Comparison of ENCODE assay signal across 9 mouse cellular contexts in the genomic region with DNA sequence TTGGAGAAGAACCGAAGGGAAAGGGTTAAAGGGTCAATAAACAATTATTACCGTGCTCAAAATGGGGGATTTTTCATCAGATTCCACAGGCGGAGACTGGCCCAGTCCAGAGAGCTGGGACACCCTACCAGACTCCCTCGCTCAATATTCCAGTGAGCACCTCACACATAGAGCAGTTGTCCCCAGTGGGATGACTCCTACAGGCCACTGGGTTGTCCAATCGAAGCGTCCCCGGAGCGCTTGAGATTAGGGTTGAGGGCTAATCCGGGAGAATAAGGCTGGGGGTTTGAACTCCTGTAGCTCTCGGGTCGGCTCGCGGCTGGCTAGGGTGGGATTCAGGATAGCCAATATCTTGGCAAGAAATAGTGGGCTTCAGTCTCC. TPM values are rescaled to one million over a fixed set of nuclear protein-coding genes. Genes with fewer than 3 reads are reported as not detected.
DNase-seq lines count a peak whose midpoint lies in the region; ATAC-seq lines count a peak whose summit lies in the region.
"Had no signal": no experiment of that assay in that cellular context is flagged by ENCODE, and none has a peak within 500 bp of the region (broad histone marks: within the 10 kb centered on the region; RNA-seq: fewer than 3 reads in every experiment).

No protein-coding gene starts in this region.

- H3K9ac ChIP-seq in kidney, embryonic 14.5 days (ENCODE audit: low read depth, low read length): peak overlapping the region; percentile 25; the same call in 1 of the 2 replicates
- H3K9ac ChIP-seq in embryonic facial prominence, embryonic 11.5 days (replicated peaks; ENCODE audit: low read length): peak overlapping the region; percentile 26; the same call in 1 of the 2 replicates
- no peak overlapping the region for H3K9ac ChIP-seq in hindbrain, embryonic 16.5 days (ENCODE audit: low read depth, low read length)
- no peak overlapping the region for H3K9ac ChIP-seq in midbrain, embryonic 16.5 days (ENCODE audit: low read depth, low read length)

- H3K36me3 ChIP-seq in kidney, embryonic 14.5 days (ENCODE audit: control insufficient read depth, insufficient read depth, low read length): no peaks in the 10 kb centered on the region
- H3K36me3 ChIP-seq in embryonic facial prominence, embryonic 11.5 days (replicated peaks; ENCODE audit: control insufficient read depth, insufficient read depth, low read depth, low read length): no peaks in the 10 kb centered on the region
- no peaks in the 10 kb centered on the region for H3K36me3 ChIP-seq in hindbrain, embryonic 16.5 days (ENCODE audit: control insufficient read depth, insufficient read depth, low read length)
- no peaks in the 10 kb centered on the region for H3K36me3 ChIP-seq in midbrain, embryonic 16.5 days (ENCODE audit: control insufficient read depth, insufficient read depth, low read length)
- H3K36me3 ChIP-seq: G1E had no signal

- H3K27me3 ChIP-seq in kidney, embryonic 14.5 days (ENCODE audit: control insufficient read depth, insufficient read depth, low read length): peaks cover 60% of the 10 kb centered on the region
- peaks cover 37% of the 10 kb centered on the region for H3K27me3 ChIP-seq in embryonic facial prominence, embryonic 11.5 days (ENCODE audit: control insufficient read depth, insufficient read depth, low read length)
- peaks cover 58% of the 10 kb centered on the region for H3K27me3 ChIP-seq in hindbrain, embryonic 16.5 days (replicated peaks; ENCODE audit: control insufficient read depth, insufficient read depth, low read length)
- H3K27me3 ChIP-seq in midbrain, embryonic 16.5 days (ENCODE audit: control insufficient read depth, insufficient read depth, low read depth, low read length): peaks cover 53% of the 10 kb centered on the region

- DNase-seq in kidney, adult 8-10 months: no peak
- DNase-seq in embryonic facial prominence, embryonic 11.5 days (ENCODE audit: low spot score): no peak
- no peak for DNase-seq in frontal cortex, adult 2 months (ENCODE audit: extremely low spot score in 1 of 2, low spot score in 1 of 2)
- no peak for DNase-seq in yolk sac, embryonic 10.5 days (ENCODE audit: low spot score)
- DNase-seq in ovary, postnatal 14 days (ENCODE audit: low spot score): no peak

- WGBS in kidney, embryonic 14.5 days: 1% methylated on average over 13 of the region's 13 CpGs
- 0% methylated on average over 13 of the region's 13 CpGs for WGBS in embryonic facial prominence, embryonic 11.5 days
- WGBS in hindbrain, embryonic 16.5 days: 1% methylated on average over 13 of the region's 13 CpGs
- under 1% methylated on average over 13 of the region's 13 CpGs for WGBS in midbrain, embryonic 16.5 days

- peak overlapping the region; percentile 57 for H3K4me2 ChIP-seq in kidney, embryonic 14.5 days (replicated peaks; ENCODE audit: low read depth, low read length)
- H3K4me2 ChIP-seq in embryonic facial prominence, embryonic 11.5 days (ENCODE audit: low read depth, low read length): peak overlapping the region; percentile 88
- peak overlapping the region; percentile 57 for H3K4me2 ChIP-seq in hindbrain, embryonic 16.5 days (ENCODE audit: low read length)
- peak overlapping the region; percentile 57 for H3K4me2 ChIP-seq in midbrain, embryonic 16.5 days (ENCODE audit: low read length)

- peak overlapping the region; percentile 49 for H3K4me3 ChIP-seq in kidney, embryonic 14.5 days (ENCODE audit: low read length)
- peak overlapping the region; percentile 66 for H3K4me3 ChIP-seq in embryonic facial prominence, embryonic 11.5 days (ENCODE audit: low read depth, low read length)
- peak overlapping the region; percentile 42 for H3K4me3 ChIP-seq in hindbrain, embryonic 16.5 days (ENCODE audit: low read length)
- H3K4me3 ChIP-seq in midbrain, embryonic 16.5 days (ENCODE audit: low read depth, low read length): peak overlapping the region; percentile 38; the same call in 1 of the 2 replicates

- 0 out of 2 replicates have a peak, but pooled peaks cover 4% of the 10 kb centered on the region for H3K4me1 ChIP-seq in kidney, embryonic 14.5 days (ENCODE audit: control insufficient read depth, insufficient read depth, low read length)
- H3K4me1 ChIP-seq in embryonic facial prominence, embryonic 11.5 days (ENCODE audit: control insufficient read depth, insufficient read depth, low read length): peaks cover 3% of the 10 kb centered on the region; the same call in 1 of the 2 replicates
- peaks cover 17% of the 10 kb centered on the region for H3K4me1 ChIP-seq in hindbrain, embryonic 16.5 days (ENCODE audit: control insufficient read depth, insufficient read depth, low read depth, low read length)
- peaks cover 12% of the 10 kb centered on the region for H3K4me1 ChIP-seq in midbrain, embryonic 16.5 days (ENCODE audit: control insufficient read depth, insufficient read depth, low read length)

- ATAC-seq in kidney, embryonic 14.5 days (ENCODE audit: low FRiP score, low TSS enrichment): peak; percentile 29
- peak; percentile 36; the same call in 1 of the 2 replicates for ATAC-seq in embryonic facial prominence, embryonic 11.5 days (replicated peaks; ENCODE audit: insufficient number of reproducible peaks, low FRiP score, low TSS enrichment, low read depth)
- 0 out of 2 replicates have a peak, but pooled peaks have one; percentile 3 for ATAC-seq in hindbrain, embryonic 16.5 days
- ATAC-seq in midbrain, embryonic 16.5 days: no peak

- H3K27ac ChIP-seq in kidney, embryonic 14.5 days (ENCODE audit: low read depth, low read length): no peak overlapping the region
- H3K27ac ChIP-seq in embryonic facial prominence, embryonic 11.5 days (replicated peaks; ENCODE audit: low read depth, low read length): no peak overlapping the region
- no peak overlapping the region for H3K27ac ChIP-seq in hindbrain, embryonic 16.5 days (ENCODE audit: low read depth, low read length)
- no peak overlapping the region for H3K27ac ChIP-seq in midbrain, embryonic 16.5 days (ENCODE audit: low read length)

- no peaks in the 10 kb centered on the region for H3K9me3 ChIP-seq in kidney, embryonic 14.5 days (ENCODE audit: control insufficient read depth, low read length)
- no peaks in the 10 kb centered on the region for H3K9me3 ChIP-seq in embryonic facial prominence, embryonic 11.5 days (replicated peaks; ENCODE audit: control insufficient read depth, low read length)
- no peaks in the 10 kb centered on the region for H3K9me3 ChIP-seq in hindbrain, embryonic 16.5 days (ENCODE audit: control insufficient read depth, low read length)
- H3K9me3 ChIP-seq in midbrain, embryonic 16.5 days (replicated peaks; ENCODE audit: control insufficient read depth, low read length, poor library complexity, severe bottlenecking): no peaks in the 10 kb centered on the region

RNA-seq across cellular contexts. Expression of a gene that starts 0.3 kb away (rescaled TPM):
- polyA plus RNA-seq in kidney, embryonic 14.5 days (2014; fragmentation: Nextera tagmentation; extraction: Ambion mirVana): 8.5 and 12.8 TPM in 2 replicates
- 7.7 and 8.2 TPM in 2 replicates for polyA plus RNA-seq in embryonic facial prominence, embryonic 11.5 days (2014; fragmentation: Nextera tagmentation; extraction: Ambion mirVana)
- 0.43 and 0.75 TPM in 2 replicates for polyA plus RNA-seq in hindbrain, embryonic 16.5 days (2015; fragmentation: Nextera tagmentation; extraction: Ambion mirVana)
- 0.49 and 0.52 TPM in 2 replicates for polyA plus RNA-seq in midbrain, embryonic 16.5 days (2015; fragmentation: Nextera tagmentation; extraction: Ambion mirVana)
- polyA plus RNA-seq in frontal cortex, adult 2 months (2012; rRNA removed): 0.84 and 1.2 TPM in 2 replicates
- polyA plus RNA-seq: G1E had no signal

RNA-seq across cellular contexts. Expression of a gene that starts 36.9 kb away (rescaled TPM):
- 811 and 923 TPM in 2 replicates for polyA plus RNA-seq in kidney, embryonic 14.5 days (2014; fragmentation: Nextera tagmentation; extraction: Ambion mirVana)
- 952 and 1,036 TPM in 2 replicates for polyA plus RNA-seq in embryonic facial prominence, embryonic 11.5 days (2014; fragmentation: Nextera tagmentation; extraction: Ambion mirVana)
- 428 and 449 TPM in 2 replicates for polyA plus RNA-seq in hindbrain, embryonic 16.5 days (2015; fragmentation: Nextera tagmentation; extraction: Ambion mirVana)
- 461 and 495 TPM in 2 replicates for polyA plus RNA-seq in midbrain, embryonic 16.5 days (2015; fragmentation: Nextera tagmentation; extraction: Ambion mirVana)
- polyA plus RNA-seq in frontal cortex, adult 2 months (2012; rRNA removed): 302 and 345 TPM in 2 replicates

Comparison
In these comparisons a context has a peak if more than half of its experiments do, and no peak if none do; other contexts are left out.
1. H3K9ac ChIP-seq: peak in kidney, embryonic 14.5 days (single experiment) and embryonic facial prominence, embryonic 11.5 days (single experiment); none in hindbrain, embryonic 16.5 days (single experiment) and midbrain, embryonic 16.5 days (single experiment).
2. Peak in every context shown above with its lines, with median percentiles within 50 percentile points of each other: H3K4me2 ChIP-seq and H3K4me3 ChIP-seq.